Mouse (Mus musculus) erythroblast, embryonic 14.5 days (primary cell): Measurements from ENCODE around the gene Gnai1. TPM values are rescaled to one million over a fixed set of nuclear protein-coding genes. Genes with fewer than 3 reads are reported as not detected.

Source experiments
- H3K27me3 ChIP-seq: 2 replicates; pipeline ENCODE4 v1.6.1; 2012; ENCODE audit warnings: inconsistent platforms; ENCODE audit not compliant: control insufficient read depth
- H3K36me3 ChIP-seq: 2 replicates; pipeline ENCODE4 v1.6.1; 2012; ENCODE audit warnings: mild to moderate bottlenecking, inconsistent platforms; ENCODE audit not compliant: control insufficient read depth
- H3K4me1 ChIP-seq: 2 replicates; pipeline ENCODE4 v1.6.1; 2012; ENCODE audit warnings: inconsistent platforms; ENCODE audit not compliant: control insufficient read depth
- H3K4me3 ChIP-seq: replicated peaks from 2 replicates; pipeline ENCODE3; 2012; ENCODE audit warnings: moderate library complexity, mild to moderate bottlenecking, inconsistent platforms
- H3K9me3 ChIP-seq: 2 replicates; pipeline ENCODE4 v1.6.1; 2012; ENCODE audit warnings: low read length, inconsistent platforms, mixed read lengths; ENCODE audit not compliant: control insufficient read depth
- GATA1 ChIP-seq: IDR thresholded peaks from 2 replicates; pipeline ENCODE4 v1.6.1; 2012; ENCODE audit warnings: low read length, inconsistent platforms, mixed read lengths
- TAL1 ChIP-seq: IDR thresholded peaks from 3 replicates; pipeline ENCODE4 v1.6.1; 2012; ENCODE audit warnings: low read length, inconsistent platforms, mixed read lengths
- polyA plus RNA-seq: library from polyadenylated mRNA; stranded (reverse); fragments of >175 nt; gene quantifications from 2 replicates; pipeline ENCODE4 v1.2.3, GENCODE M21; 2012

The Gnai1 gene
- polyA plus RNA-seq, 1 experiment: not detected

DNA sequence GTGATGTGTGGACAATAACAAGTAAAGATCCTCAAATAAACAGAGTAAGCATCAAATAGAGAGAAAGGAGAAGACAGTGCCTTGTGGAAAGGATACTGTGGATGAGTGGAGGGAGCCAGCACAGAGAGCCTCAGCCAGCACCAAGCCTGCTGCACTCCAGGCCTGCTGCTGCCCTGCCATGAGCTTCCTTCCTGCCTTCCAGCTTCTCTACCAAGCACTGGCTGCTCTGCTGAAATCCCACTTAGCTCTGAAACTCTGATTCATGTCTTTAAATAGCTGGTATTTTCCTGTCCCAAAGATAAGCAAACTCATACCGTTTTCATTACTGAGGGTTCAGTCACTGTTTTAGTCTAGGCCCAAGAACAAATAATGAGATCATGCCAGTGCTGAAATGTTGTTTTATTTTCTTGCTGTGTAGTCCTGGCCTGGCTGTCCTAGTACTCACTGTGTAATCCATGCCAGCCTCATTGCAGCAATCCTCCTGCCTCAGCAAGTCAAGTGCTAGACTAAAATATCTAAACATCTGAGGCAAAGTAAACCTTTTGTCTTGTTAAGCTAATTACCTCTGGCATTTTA lies 52.8 kb downstream of the Gnai1 start:
- TF ChIP-seq TAL1: no peak
- no peak overlapping the region for H3K4me3 ChIP-seq
- H3K4me1 ChIP-seq: no peaks in the 10 kb centered on the region
- H3K9me3 ChIP-seq: 0 out of 2 replicates have a peak, but pooled peaks cover 3% of the 10 kb centered on the region
- H3K27me3 ChIP-seq: no peaks in the 10 kb centered on the region
- H3K36me3 ChIP-seq: no peaks in the 10 kb centered on the region

DNA sequence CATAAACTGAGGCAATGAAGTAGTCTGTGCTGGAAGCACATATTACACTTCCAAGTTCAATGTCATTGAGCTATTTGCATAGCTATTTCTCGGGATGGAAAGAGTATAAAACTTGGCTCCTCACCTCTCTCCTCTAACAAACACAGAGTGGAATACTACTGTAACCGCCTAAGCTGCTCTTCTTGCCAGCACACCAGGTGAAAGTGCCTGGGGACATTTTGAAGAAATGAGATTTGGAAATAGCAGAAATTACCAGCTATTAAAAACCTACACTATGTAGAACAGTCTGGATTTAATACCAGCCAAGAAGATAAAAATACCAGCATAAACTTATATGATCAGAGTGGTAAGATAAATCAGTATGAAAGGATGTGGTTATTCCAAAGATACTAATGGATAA lies 63.6 kb downstream of the Gnai1 start:
- Histone ChIP-seq H3K9me3 (no peaks in the 10 kb centered on the region), H3K27me3 (no peaks in the 10 kb centered on the region), H3K36me3 (no peaks in the 10 kb centered on the region)

DNA sequence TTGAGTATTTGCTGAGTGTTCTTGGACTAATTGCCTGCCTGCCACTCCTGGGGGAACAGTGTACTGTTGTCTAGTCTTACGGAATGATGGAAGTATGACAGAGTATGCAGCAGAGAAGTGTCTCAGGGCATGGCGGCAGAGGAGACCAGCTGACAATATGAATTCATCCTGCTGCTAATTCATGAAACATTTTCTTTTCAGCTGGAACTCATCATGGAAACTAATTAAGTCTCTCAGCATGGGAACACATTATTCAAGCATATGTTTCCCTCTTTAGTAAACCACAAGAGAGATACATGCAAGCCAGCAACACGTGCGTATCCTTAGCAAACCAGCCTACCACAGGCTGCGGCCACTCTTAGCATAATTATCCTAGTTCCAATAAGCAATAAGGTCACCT lies 67.4 kb downstream of the Gnai1 start:
- Histone ChIP-seq H3K36me3 (no peaks in the 10 kb centered on the region), H3K9me3 (no peaks in the 10 kb centered on the region), H3K4me1 (no peaks in the 10 kb centered on the region), H3K4me3 (no peak overlapping the region), H3K27me3 (no peaks in the 10 kb centered on the region)
- TF ChIP-seq TAL1 (no peak), GATA1 (no peak)

More for the DNA sequence above, 63.6 kb downstream of the Gnai1 start:
- Histone ChIP-seq H3K4me1 (no peaks in the 10 kb centered on the region), H3K4me3 (no peak overlapping the region)
- TF ChIP-seq GATA1 (no peak), TAL1 (no peak)

DNA sequence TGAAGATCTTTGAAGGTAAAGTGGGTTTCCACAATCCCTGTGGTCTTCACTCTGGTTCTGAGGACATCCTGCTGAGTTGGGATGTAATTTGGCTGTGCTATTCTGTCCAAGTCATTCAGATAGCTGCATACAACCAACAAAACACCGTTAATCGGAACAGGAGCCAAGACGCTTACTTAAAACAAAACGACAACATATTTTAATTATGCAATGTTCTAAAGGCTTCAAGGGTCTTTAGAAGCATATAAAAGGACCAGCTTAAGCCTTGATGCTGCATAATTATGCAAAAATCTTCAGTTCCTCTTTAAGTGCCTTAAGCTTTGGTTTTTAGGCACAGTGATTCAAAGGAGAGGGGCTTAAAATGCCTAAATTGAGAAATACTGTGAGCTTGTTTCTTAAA lies 70.6 kb downstream of the Gnai1 start:
- Histone ChIP-seq H3K27me3 (no peaks in the 10 kb centered on the region), H3K4me3 (no peak overlapping the region), H3K9me3 (peaks cover 4% of the 10 kb centered on the region), H3K36me3 (no peaks in the 10 kb centered on the region), H3K4me1 (no peaks in the 10 kb centered on the region)
- TF ChIP-seq TAL1 (no peak), GATA1 (no peak)

DNA sequence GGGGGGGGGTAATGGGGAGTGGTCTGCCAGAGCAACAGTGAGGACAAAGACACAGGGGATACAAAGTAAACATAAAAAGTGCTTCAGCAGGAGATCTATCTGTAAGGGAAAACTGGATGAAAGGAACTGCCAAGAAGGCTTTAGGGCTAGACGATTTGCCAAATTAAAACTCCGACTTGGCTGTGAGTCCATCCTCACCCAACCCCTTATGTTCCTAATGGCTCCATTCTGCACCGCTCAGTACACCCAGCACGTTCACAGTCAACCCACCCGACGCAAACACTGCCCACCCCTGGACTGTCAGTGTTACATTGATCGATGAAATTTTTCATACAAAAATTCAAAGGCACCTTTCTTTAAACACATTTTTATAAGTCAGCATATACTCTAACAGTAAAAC lies 71.5 kb downstream of the Gnai1 start:
- no peak for TF ChIP-seq TAL1
- no peak for TF ChIP-seq GATA1
- no peak overlapping the region for H3K4me3 ChIP-seq
- H3K27me3 ChIP-seq: no peaks in the 10 kb centered on the region
- no peaks in the 10 kb centered on the region for H3K4me1 ChIP-seq
- H3K36me3 ChIP-seq: no peaks in the 10 kb centered on the region
- H3K9me3 ChIP-seq: peaks cover 4% of the 10 kb centered on the region

DNA sequence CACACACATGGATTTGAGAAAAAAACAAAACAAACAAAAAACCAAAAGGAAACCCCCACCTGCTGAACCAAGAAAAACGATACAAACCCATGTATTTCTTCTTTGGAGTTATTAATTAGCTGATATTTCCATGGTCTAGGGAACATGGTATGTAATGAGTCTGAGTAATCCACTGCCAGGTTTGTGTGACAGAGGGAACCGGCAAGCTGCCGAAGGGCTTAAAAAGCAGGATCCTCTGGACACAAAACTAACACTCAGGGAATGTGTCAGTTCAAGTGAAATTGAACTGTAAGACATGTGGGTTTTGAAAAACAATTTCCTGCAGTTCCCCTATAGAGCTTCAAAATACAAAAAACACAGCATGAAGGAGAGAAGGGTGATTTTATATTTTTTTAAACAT lies 72.1 kb downstream of the Gnai1 start:
- Histone ChIP-seq H3K4me1 (no peaks in the 10 kb centered on the region), H3K36me3 (no peaks in the 10 kb centered on the region), H3K27me3 (no peaks in the 10 kb centered on the region), H3K9me3 (peaks cover 4% of the 10 kb centered on the region), H3K4me3 (no peak overlapping the region)
- no peak for TF ChIP-seq TAL1
- no peak for TF ChIP-seq GATA1

DNA sequence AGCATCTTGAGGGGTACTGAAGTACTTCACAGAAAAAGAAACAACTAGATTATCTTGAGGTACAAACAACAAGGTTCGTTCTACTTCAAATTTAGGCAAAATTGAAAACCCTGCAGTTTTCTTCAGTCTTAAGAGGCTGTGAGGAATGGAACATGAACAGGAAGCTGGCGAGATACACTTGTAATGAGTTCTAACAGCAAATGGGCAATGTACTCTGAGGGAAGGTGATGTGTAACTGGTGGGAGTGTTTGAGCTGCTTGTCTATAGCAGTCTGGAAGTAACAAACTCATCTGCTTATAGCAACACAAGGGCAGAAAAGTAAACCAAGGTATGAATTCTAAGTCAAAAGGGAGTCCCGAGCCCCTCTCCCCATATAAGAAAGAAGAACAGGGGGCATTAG lies 78.1 kb downstream of the Gnai1 start:
- no peaks in the 10 kb centered on the region for H3K36me3 ChIP-seq
- no peak for TF ChIP-seq GATA1
- no peak for TF ChIP-seq TAL1
- H3K9me3 ChIP-seq: peaks cover 4% of the 10 kb centered on the region
- no peaks in the 10 kb centered on the region for H3K4me1 ChIP-seq
- no peak overlapping the region for H3K4me3 ChIP-seq
- no peaks in the 10 kb centered on the region for H3K27me3 ChIP-seq

DNA sequence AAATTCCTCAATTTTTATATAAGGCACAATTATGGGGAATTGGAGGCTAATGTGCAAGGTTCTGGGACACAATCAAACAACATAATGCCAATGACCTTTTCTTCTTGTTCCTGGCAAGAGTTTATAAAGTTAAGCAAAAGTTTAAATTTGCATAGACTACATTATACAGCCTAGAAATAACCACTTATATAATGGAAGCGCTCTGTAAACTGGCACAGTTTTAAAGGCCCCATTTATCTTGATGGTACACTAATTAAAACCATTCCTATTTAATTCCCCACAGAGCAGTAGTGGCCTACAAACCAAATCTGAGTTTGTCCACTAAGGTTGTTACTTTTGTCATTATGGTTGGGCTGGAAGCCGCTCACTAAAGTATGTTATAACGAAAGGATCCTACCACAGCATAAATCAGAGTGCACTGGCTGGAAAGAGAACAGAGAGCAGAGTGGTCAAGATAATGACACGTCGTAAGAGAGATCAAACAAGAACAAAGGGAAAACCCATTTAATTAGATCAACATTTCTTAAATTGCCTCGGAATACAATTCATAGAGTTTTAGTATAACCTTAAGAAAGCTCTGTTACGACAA lies 85.7 kb downstream of the Gnai1 start:
- TF ChIP-seq GATA1 (no peak), TAL1 (no peak)
- H3K9me3 ChIP-seq: peaks cover 6% of the 10 kb centered on the region; the same call in 1 of the 2 replicates
- H3K36me3 ChIP-seq: no peaks in the 10 kb centered on the region
- no peaks in the 10 kb centered on the region for H3K4me1 ChIP-seq
- no peak overlapping the region for H3K4me3 ChIP-seq
- no peaks in the 10 kb centered on the region for H3K27me3 ChIP-seq

DNA sequence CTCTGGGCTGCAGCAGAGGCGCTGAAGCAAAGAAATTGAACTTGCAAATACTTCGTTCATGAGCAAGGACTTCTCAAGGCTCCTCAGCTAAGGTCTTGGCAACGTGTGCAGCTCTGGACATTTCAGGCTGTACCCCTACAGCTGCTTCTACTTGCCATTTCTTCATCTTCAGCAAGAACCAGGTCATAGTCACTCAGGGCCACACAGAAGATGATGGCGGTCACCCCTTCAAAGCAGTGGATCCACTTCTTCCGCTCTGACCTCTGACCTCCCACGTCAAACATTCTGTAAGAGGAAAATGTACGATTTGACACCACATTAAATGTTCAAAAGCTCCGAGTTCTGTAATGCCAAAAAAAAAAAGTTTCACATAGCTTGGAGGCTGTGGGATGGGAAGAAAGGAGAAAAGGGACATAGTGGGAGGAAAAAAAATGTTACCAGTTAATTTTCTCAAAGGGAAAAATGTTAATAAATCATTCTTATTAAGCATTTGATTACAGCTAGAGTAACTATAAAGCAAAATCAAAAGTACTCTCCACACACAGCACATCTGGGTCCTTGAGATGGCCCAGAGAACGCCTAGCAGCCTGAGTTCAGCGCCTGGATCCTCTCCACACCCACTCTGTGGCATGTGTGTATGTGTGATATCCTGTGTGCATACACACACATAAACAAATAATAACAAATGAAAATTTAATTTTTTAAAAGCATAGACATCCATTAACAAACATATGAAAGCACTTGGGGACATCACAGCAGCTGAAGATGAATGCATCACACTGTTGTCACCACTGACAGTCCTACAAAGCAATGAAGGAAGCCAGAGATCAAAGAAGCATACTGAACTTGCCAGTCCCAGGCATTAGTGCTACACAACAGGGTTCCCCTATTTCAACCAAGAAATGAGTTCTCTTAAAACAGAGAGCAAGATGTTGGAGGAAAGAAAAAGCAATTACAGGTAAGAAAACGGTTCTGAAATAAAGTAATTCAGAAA lies 86.6 kb downstream of the Gnai1 start:
- Histone ChIP-seq H3K36me3 (no peaks in the 10 kb centered on the region), H3K9me3 (peaks cover 6% of the 10 kb centered on the region; the same call in 1 of the 2 replicates), H3K27me3 (no peaks in the 10 kb centered on the region), H3K4me1 (no peaks in the 10 kb centered on the region), H3K4me3 (no peak overlapping the region)
- TF ChIP-seq GATA1: no peak
- TF ChIP-seq TAL1: no peak
